8 mouse cellular contexts compared by ENCODE assay signal in the genomic region with DNA sequence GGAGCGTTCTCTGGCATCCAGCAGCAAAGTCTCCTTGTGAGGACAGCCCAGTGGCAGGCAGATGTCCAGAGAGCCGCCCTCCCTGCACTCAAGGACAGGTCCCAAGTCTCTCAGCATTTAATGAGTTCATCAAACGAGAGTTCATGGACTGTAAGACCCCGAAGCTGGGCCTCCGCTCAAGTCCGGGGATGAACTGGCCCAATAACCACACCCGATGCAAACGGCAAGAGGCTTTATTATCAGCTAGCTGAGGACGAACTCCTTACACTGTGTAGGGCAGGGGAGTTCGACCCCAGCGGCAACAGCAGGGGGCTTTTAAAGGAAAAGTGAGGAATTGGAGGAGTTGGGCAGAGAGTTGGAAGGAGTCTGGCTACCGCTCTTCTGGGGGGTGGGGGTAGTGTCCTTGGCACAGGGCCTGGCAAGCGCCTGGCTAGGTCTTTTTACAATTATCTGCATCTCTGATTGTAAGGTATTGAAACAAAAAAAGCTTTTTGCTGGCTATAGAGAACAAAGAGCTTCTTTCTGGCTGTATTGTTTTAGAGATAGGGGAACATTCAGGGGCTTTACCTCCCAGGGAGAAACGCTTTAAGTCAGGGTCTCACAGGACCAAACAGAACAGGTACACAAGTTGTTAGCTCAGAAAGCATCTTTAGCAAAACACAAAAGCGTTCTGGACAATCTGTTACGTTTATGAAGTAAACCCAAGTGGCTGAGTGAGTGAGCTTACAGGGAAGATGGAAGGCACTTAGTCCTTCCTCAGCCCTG.
DNase-seq lines count a peak whose midpoint lies in the region; ATAC-seq lines count a peak whose summit lies in the region.

No protein-coding gene starts in this region.

- H3K9me3 ChIP-seq in embryonic facial prominence, embryonic 12.5 days = no peaks in the 10 kb centered on the region
- H3K9me3 ChIP-seq in embryonic facial prominence, embryonic 10.5 days = no peaks in the 10 kb centered on the region
- H3K9me3 ChIP-seq in hindbrain, embryonic 15.5 days = no peaks in the 10 kb centered on the region
- no peaks in the 10 kb centered on the region for H3K9me3 ChIP-seq in kidney, embryonic 14.5 days (ENCODE audit: control insufficient read depth, low read length)

- DNase-seq in embryonic facial prominence, embryonic 10.5 days (ENCODE audit: low spot score) = no peak
- peak; percentile 5 for DNase-seq in right cerebral cortex, postnatal 4 days
- no peak for DNase-seq in right cerebral cortex, adult 2 months (ENCODE audit: low spot score in 2 of 2)
- peak; percentile 60 for DNase-seq in retina, embryonic 14.5 days (ENCODE audit: low spot score)
- no peak for DNase-seq in left cerebral cortex, adult 8-10 months (ENCODE audit: low spot score in 2 of 2)

- H3K36me3 ChIP-seq in embryonic facial prominence, embryonic 12.5 days = no peaks in the 10 kb centered on the region
- peaks cover 13% of the 10 kb centered on the region for H3K36me3 ChIP-seq in embryonic facial prominence, embryonic 10.5 days (replicated peaks)
- H3K36me3 ChIP-seq in hindbrain, embryonic 15.5 days = no peaks in the 10 kb centered on the region; the same call in 1 of the 2 replicates
- no peaks in the 10 kb centered on the region for H3K36me3 ChIP-seq in kidney, embryonic 14.5 days (ENCODE audit: control insufficient read depth, insufficient read depth, low read length)

- 37% methylated on average over 16 of the region's 16 CpGs for WGBS in embryonic facial prominence, embryonic 12.5 days
- WGBS in embryonic facial prominence, embryonic 10.5 days = 31% methylated on average over 16 of the region's 16 CpGs
- 18% methylated on average over 16 of the region's 16 CpGs for WGBS in hindbrain, embryonic 15.5 days
- WGBS in kidney, embryonic 14.5 days = 48% methylated on average over 16 of the region's 16 CpGs

- ATAC-seq in embryonic facial prominence, embryonic 12.5 days (ENCODE audit: insufficient number of reproducible peaks, insufficient read depth, low FRiP score, low TSS enrichment) = 0 out of 2 replicates have a peak, but pooled peaks have one; percentile 64
- ATAC-seq in hindbrain, embryonic 15.5 days (ENCODE audit: low FRiP score, low read depth) = no peak
- no peak for ATAC-seq in kidney, embryonic 14.5 days (ENCODE audit: low FRiP score, low TSS enrichment)

- H3K27me3 ChIP-seq in embryonic facial prominence, embryonic 12.5 days = no peaks in the 10 kb centered on the region
- no peaks in the 10 kb centered on the region for H3K27me3 ChIP-seq in embryonic facial prominence, embryonic 10.5 days (replicated peaks; ENCODE audit: low read depth, poor library complexity, severe bottlenecking)
- H3K27me3 ChIP-seq in hindbrain, embryonic 15.5 days = no peaks in the 10 kb centered on the region
- H3K27me3 ChIP-seq in kidney, embryonic 14.5 days (ENCODE audit: control insufficient read depth, insufficient read depth, low read length) = no peaks in the 10 kb centered on the region

- H3K9ac ChIP-seq in embryonic facial prominence, embryonic 12.5 days = no peak overlapping the region
- H3K9ac ChIP-seq in hindbrain, embryonic 15.5 days = no peak overlapping the region
- no peak overlapping the region for H3K9ac ChIP-seq in kidney, embryonic 14.5 days (ENCODE audit: low read depth, low read length)

- H3K4me3 ChIP-seq in embryonic facial prominence, embryonic 12.5 days = no peak overlapping the region
- no peak overlapping the region; the same call in 1 of the 2 replicates for H3K4me3 ChIP-seq in embryonic facial prominence, embryonic 10.5 days
- no peak overlapping the region for H3K4me3 ChIP-seq in hindbrain, embryonic 15.5 days
- no peak overlapping the region for H3K4me3 ChIP-seq in kidney, embryonic 14.5 days (ENCODE audit: low read length)

- H3K27ac ChIP-seq in embryonic facial prominence, embryonic 12.5 days = no peak overlapping the region
- no peak overlapping the region for H3K27ac ChIP-seq in embryonic facial prominence, embryonic 10.5 days (replicated peaks)
- no peak overlapping the region for H3K27ac ChIP-seq in hindbrain, embryonic 15.5 days (replicated peaks)
- no peak overlapping the region for H3K27ac ChIP-seq in kidney, embryonic 14.5 days (ENCODE audit: low read depth, low read length)

- H3K4me1 ChIP-seq in embryonic facial prominence, embryonic 12.5 days = 0 out of 2 replicates have a peak, but pooled peaks cover 5% of the 10 kb centered on the region
- H3K4me1 ChIP-seq in embryonic facial prominence, embryonic 10.5 days = peaks cover 12% of the 10 kb centered on the region
- H3K4me1 ChIP-seq in hindbrain, embryonic 15.5 days (replicated peaks) = peaks cover 10% of the 10 kb centered on the region
- 0 out of 2 replicates have a peak, but pooled peaks cover 3% of the 10 kb centered on the region for H3K4me1 ChIP-seq in kidney, embryonic 14.5 days (ENCODE audit: control insufficient read depth, insufficient read depth, low read length)

- no peak overlapping the region for H3K4me2 ChIP-seq in embryonic facial prominence, embryonic 12.5 days (replicated peaks)
- peak overlapping the region; percentile 31 for H3K4me2 ChIP-seq in hindbrain, embryonic 15.5 days
- no peak overlapping the region for H3K4me2 ChIP-seq in kidney, embryonic 14.5 days (replicated peaks; ENCODE audit: low read depth, low read length)

Comparison
In these comparisons a context has a peak if more than half of its experiments do, and no peak if none do; other contexts are left out.
1. DNase-seq: peak in right cerebral cortex, postnatal 4 days (single experiment) and retina, embryonic 14.5 days (single experiment); none in embryonic facial prominence, embryonic 10.5 days (single experiment), right cerebral cortex, adult 2 months (0 of 2) and left cerebral cortex, adult 8-10 months (0 of 2).